9 mouse cellular contexts compared by ENCODE assay signal in genomic region chr1:157506522-157506921, GRCm38 (mm10). TPM values are rescaled to one million over a fixed set of nuclear protein-coding genes. Genes with fewer than 3 reads are reported as not detected.
DNase-seq lines count a peak whose midpoint lies in the region; ATAC-seq and TF ChIP-seq lines count a peak whose summit lies in the region.
"Had no signal": no experiment of that assay in that cellular context is flagged by ENCODE, and none has a peak within 500 bp of the region (broad histone marks: within the 10 kb centered on the region; RNA-seq: fewer than 3 reads in every experiment).

Gene Sec16b (plus strand): TSS chr1:157506728.

- H3K36me3 ChIP-seq in heart, embryonic 14.5 days (ENCODE audit: control insufficient read depth, insufficient read depth, low read length) = no peaks in the 10 kb centered on the region
- H3K36me3 ChIP-seq: liver, embryonic 15.5 days had no signal

- ATAC-seq in heart, embryonic 14.5 days (ENCODE audit: insufficient number of reproducible peaks, insufficient read depth, low FRiP score, low read depth) = no peak
- ATAC-seq in megakaryocyte progenitor cell, adult 5-6 weeks (replicated peaks; ENCODE audit: poor library complexity) = no peak
- ATAC-seq in activated CD4-positive, CD25-positive, alpha-beta regulatory T cell, adult 4 months = no peak
- no peak for ATAC-seq in inflammation-experienced regulatory T-cells, adult 6 months

- no peaks in the 10 kb centered on the region for H3K27me3 ChIP-seq in heart, embryonic 14.5 days (ENCODE audit: control insufficient read depth, insufficient read depth, low read length)
- H3K27me3 ChIP-seq: liver, embryonic 15.5 days had no signal

- no peak for TF ChIP-seq CTCF in layer of hippocampus, adult 2 months (conservative IDR thresholded peaks at IDR 0.05)

- 0 out of 2 replicates have a peak within 1 kb of the TSS, but pooled peaks have one; percentile 4 for H3K4me2 ChIP-seq in heart, embryonic 14.5 days (ENCODE audit: low read length)
- H3K4me2 ChIP-seq: liver, embryonic 15.5 days had no signal

- H3K9me3 ChIP-seq in heart, embryonic 14.5 days (ENCODE audit: control insufficient read depth, low read length) = no peaks in the 10 kb centered on the region
- H3K9me3 ChIP-seq: liver, embryonic 15.5 days had no signal

- H3K4me1 ChIP-seq in heart, embryonic 14.5 days (ENCODE audit: control insufficient read depth in 2 of 2, insufficient read depth in 2 of 2, low read length in 2 of 2) = no peaks in the 10 kb centered on the region; a peak in 2 of 4 replicates
- H3K4me1 ChIP-seq: liver, embryonic 15.5 days had no signal

- H3K4me3 ChIP-seq in layer of hippocampus, adult 2 months = no peak within 1 kb of the TSS
- H3K4me3 ChIP-seq in heart, embryonic 14.5 days (ENCODE audit: control insufficient read depth in 1 of 2, insufficient read depth in 1 of 2, low read depth in 1 of 2, low read length in 2 of 2) = no peak within 1 kb of the TSS
- H3K4me3 ChIP-seq: liver, embryonic 15.5 days had no signal

- no peak within 1 kb of the TSS for H3K9ac ChIP-seq in heart, embryonic 14.5 days (ENCODE audit: low read length)
- H3K9ac ChIP-seq: liver, embryonic 15.5 days had no signal

- WGBS in heart, embryonic 14.5 days = 26% methylated on average over 5 of the region's 5 CpGs

- DNase-seq in layer of hippocampus, adult 2 months (ENCODE audit: low spot score in 2 of 2) = no peak
- no peak for DNase-seq in layer of hippocampus, postnatal 25 days (ENCODE audit: extremely low spot score in 1 of 2, low spot score in 1 of 2)
- DNase-seq in embryo, embryonic 10 days (ENCODE audit: low spot score) = peak; percentile 57
- DNase-seq in lung, adult 18-20 months = peak; percentile 11 to 21

- H3K27ac ChIP-seq in layer of hippocampus, adult 2 months = peak within 1 kb of the TSS; percentile 57; the same call in 1 of the 2 replicates
- H3K27ac ChIP-seq in heart, embryonic 14.5 days (replicated peaks in 1 of 2; ENCODE audit: control insufficient read depth in 1 of 2, insufficient read depth in 1 of 2, low read depth in 2 of 2, low read length in 2 of 2) = no peak within 1 kb of the TSS
- H3K27ac ChIP-seq: liver, embryonic 15.5 days had no signal

RNA-seq across cellular contexts. Expression of gene Sec16b, which starts in this region (rescaled TPM):
- under 1 TPM; 0.20 to 0.39 TPM for total RNA-seq in layer of hippocampus, adult 2 months (2021)
- total RNA-seq in layer of hippocampus, postnatal 25 days (2021) = under 1 TPM; 0.32 to 0.40 TPM
- 1.2 TPM in 2 replicates for polyA plus RNA-seq in heart, embryonic 14.5 days (2014; fragmentation: Nextera tagmentation; extraction: Ambion mirVana)
- 0.93 and 1.2 TPM in 2 replicates for total RNA-seq in megakaryocyte progenitor cell, adult 5-6 weeks (2015)
- total RNA-seq in megakaryocyte progenitor cell, adult 5-6 weeks (2017) = 0.17 and 0.54 TPM in 2 replicates
- polyA plus RNA-seq in activated CD4-positive, CD25-positive, alpha-beta regulatory T cell, adult 4 months (2017; shearing (Covaris generic)) = under 1 TPM; 0.78 to 0.90 TPM
- polyA plus RNA-seq in inflammation-experienced regulatory T-cells, adult 6 months (2017; shearing (Covaris generic)) = 1 to 10 TPM; 1.2 to 2.4 (median 2.4) TPM

Comparison
In these comparisons a context has a peak if more than half of its experiments do, and no peak if none do; other contexts are left out.
1. DNase-seq: peak in embryo, embryonic 10 days (single experiment) and lung, adult 18-20 months (2 of 2); none in layer of hippocampus, adult 2 months (0 of 2) and layer of hippocampus, postnatal 25 days (0 of 2).